Mouse (Mus musculus) left cerebral cortex, postnatal 25 days (tissue): ENCODE results near the gene D630045J12Rik. TPM values are rescaled to one million over a fixed set of nuclear protein-coding genes. Genes with fewer than 3 reads are reported as not detected.

Experiments used
- total RNA-seq, 2 experiments: library from RNA; stranded (reverse); gene quantifications; 2 replicates each; pipeline ENCODE4 v1.2.3; 2021

The D630045J12Rik gene
- total RNA-seq, 2 experiments from 2014 or later = 41.4 to 48.7 TPM

Other genes with a start within 250 kb of the D630045J12Rik start
- gene Svopl, start 207.0 kb downstream of the D630045J12Rik start, total RNA-seq = under 1 TPM; 0.16 to 0.18 TPM
- not detected for gene Tmem213, start 144.8 kb downstream of the D630045J12Rik start, total RNA-seq
- 1 to 10 TPM; 1.9 to 3.1 TPM for gene Atp6v0a4, start 129.4 kb downstream of the D630045J12Rik start, total RNA-seq
- 1 to 10 TPM; 3.1 TPM for gene Zc3hav1l, start 45.2 kb upstream of the D630045J12Rik start, total RNA-seq
- 1 to 10 TPM; 2.5 to 2.6 TPM for gene Zc3hav1, start 100.6 kb upstream of the D630045J12Rik start, total RNA-seq
- 10 to 100 TPM; 12.0 to 13.0 TPM for gene Ttc26, start 127.5 kb upstream of the D630045J12Rik start, total RNA-seq
- gene Ubn2, start 179.9 kb upstream of the D630045J12Rik start, total RNA-seq = 10 to 100 TPM; 40.0 to 51.6 TPM